In genomic region chr6:116423664-116424063, GRCm38 (mm10) we compare ENCODE assay signal across 9 mouse cellular contexts. TPM values are rescaled to one million over a fixed set of nuclear protein-coding genes. Genes with fewer than 3 reads are reported as not detected.
DNase-seq lines count a peak whose midpoint lies in the region; ATAC-seq and TF ChIP-seq lines count a peak whose summit lies in the region.
"Had no signal": no experiment of that assay in that cellular context is flagged by ENCODE, and none has a peak within 500 bp of the region (broad histone marks: within the 10 kb centered on the region; RNA-seq: fewer than 3 reads in every experiment).

No protein-coding gene starts in this region.

- no peak overlapping the region for H3K4me3 ChIP-seq in kidney, embryonic 16.5 days (ENCODE audit: low read length)
- H3K4me3 ChIP-seq in CH12.LX (replicated peaks in 1 of 3; ENCODE audit: low read depth in 2 of 3, low read length in 2 of 3, poor library complexity in 1 of 3), result no peak overlapping the region
- H3K4me3 ChIP-seq in forebrain, embryonic 11.5 days (ENCODE audit: low read depth, low read length), result no peak overlapping the region
- H3K4me3 ChIP-seq: heart, embryonic 13.5 days had no signal

- no peaks in the 10 kb centered on the region for H3K4me1 ChIP-seq in kidney, embryonic 16.5 days (ENCODE audit: insufficient read depth, low read length)
- H3K4me1 ChIP-seq in CH12.LX (ENCODE audit: control insufficient read depth in 1 of 2, insufficient read depth in 2 of 2), result peaks cover 0 to 13% of the 10 kb centered on the region in 2 experiments; a peak in 2 of 4 replicates
- no peaks in the 10 kb centered on the region for H3K4me1 ChIP-seq in forebrain, embryonic 11.5 days (replicated peaks; ENCODE audit: control insufficient read depth, insufficient read depth, low read length)
- H3K4me1 ChIP-seq: heart, embryonic 13.5 days had no signal

- dilution Hi-C loops in CH12.LX (cut with MboI; ENCODE audit: extremely low pct_ligation_motif_present, extremely low pct_unique_long_range_greater_than_20kb, low sequenced_read_pairs), result no loop called here

- no peaks in the 10 kb centered on the region for H3K9me3 ChIP-seq in kidney, embryonic 16.5 days (ENCODE audit: low read length)
- H3K9me3 ChIP-seq in CH12.LX (replicated peaks; ENCODE audit: low read length), result no peaks in the 10 kb centered on the region
- no peaks in the 10 kb centered on the region for H3K9me3 ChIP-seq in forebrain, embryonic 11.5 days (ENCODE audit: control insufficient read depth, low read length)
- H3K9me3 ChIP-seq: heart, embryonic 13.5 days had no signal

- no peaks in the 10 kb centered on the region for H3K27me3 ChIP-seq in kidney, embryonic 16.5 days (ENCODE audit: insufficient read depth, low read length)
- H3K27me3 ChIP-seq in CH12.LX (replicated peaks), result no peaks in the 10 kb centered on the region
- H3K27me3 ChIP-seq in forebrain, embryonic 11.5 days (ENCODE audit: control insufficient read depth, insufficient read depth, low read length), result no peaks in the 10 kb centered on the region

- H3K9ac ChIP-seq in kidney, embryonic 16.5 days (replicated peaks; ENCODE audit: low read length), result no peak overlapping the region
- H3K9ac ChIP-seq in CH12.LX (ENCODE audit: insufficient read depth, low read depth), result no peak overlapping the region
- H3K9ac ChIP-seq in forebrain, embryonic 11.5 days (ENCODE audit: low read length), result no peak overlapping the region
- H3K9ac ChIP-seq: heart, embryonic 13.5 days had no signal

- in situ Hi-C loops in CH12.LX (cut with MboI; ENCODE audit: low pct_ligation_motif_present, low pct_unique_long_range_greater_than_20kb, low sequenced_read_pairs), result loop anchor here (10.0 to 25.0 kb wide), 3 partner anchors 141 to 411 kb away; partner anchors contain the start of gene Washc2

- no peaks in the 10 kb centered on the region for H3K36me3 ChIP-seq in kidney, embryonic 16.5 days (ENCODE audit: insufficient read depth, low read length)
- no peaks in the 10 kb centered on the region for H3K36me3 ChIP-seq in CH12.LX (replicated peaks in 1 of 2; ENCODE audit: control insufficient read depth in 1 of 2, insufficient read depth in 1 of 2, low read length in 1 of 2)
- no peaks in the 10 kb centered on the region for H3K36me3 ChIP-seq in forebrain, embryonic 11.5 days (ENCODE audit: control insufficient read depth, insufficient read depth, low read length)
- H3K36me3 ChIP-seq: heart, embryonic 13.5 days had no signal

- no peak overlapping the region for H3K4me2 ChIP-seq in kidney, embryonic 16.5 days (replicated peaks; ENCODE audit: low read depth, low read length)
- no peak overlapping the region for H3K4me2 ChIP-seq in CH12.LX (ENCODE audit: insufficient read depth, low read depth, poor library complexity, severe bottlenecking)
- no peak overlapping the region for H3K4me2 ChIP-seq in forebrain, embryonic 11.5 days (ENCODE audit: low read depth, low read length, severe bottlenecking)
- H3K4me2 ChIP-seq: heart, embryonic 13.5 days had no signal

- peak; percentile 68 for TF ChIP-seq RAD21 in CH12.LX (IDR thresholded peaks at IDR 0.05; ENCODE audit: low read depth, low read length)

- peak in 1 of 2 experiments; percentile 68; a peak in 2 of 4 replicates for TF ChIP-seq CTCF in CH12.LX (conservative IDR thresholded peaks at IDR 0.05 in 1 of 2, IDR thresholded peaks at IDR 0.05 in 1 of 2; ENCODE audit: low read depth in 2 of 2, low read length in 2 of 2)

- no peak overlapping the region for H3K27ac ChIP-seq in kidney, embryonic 16.5 days (ENCODE audit: low read length)
- no peak overlapping the region for H3K27ac ChIP-seq in CH12.LX (ENCODE audit: insufficient read depth, low read depth)
- no peak overlapping the region for H3K27ac ChIP-seq in forebrain, embryonic 11.5 days (ENCODE audit: low read depth, low read length)
- H3K27ac ChIP-seq: heart, embryonic 13.5 days had no signal

- ATAC-seq in kidney, embryonic 16.5 days (ENCODE audit: low FRiP score, low TSS enrichment), result no peak
- ATAC-seq in forebrain, embryonic 11.5 days (replicated peaks; ENCODE audit: low FRiP score), result no peak

- 41% methylated on average over 2 of the region's 2 CpGs for WGBS in kidney, embryonic 16.5 days
- WGBS in forebrain, embryonic 11.5 days, result 74% methylated on average over 2 of the region's 2 CpGs

- no peaks in the 10 kb centered on the region for H3K79me2 ChIP-seq in CH12.LX (replicated peaks; ENCODE audit: control insufficient read depth, extremely low read depth, insufficient read depth, poor library complexity, severe bottlenecking)

- TF ChIP-seq POLR2A in CH12.LX (IDR thresholded peaks at IDR 0.05; ENCODE audit: low read depth, low read length), result no peak

- TF ChIP-seq EP300 in CH12.LX (IDR thresholded peaks at IDR 0.05; ENCODE audit: low read length), result no peak

- DNase-seq in adrenal gland, postnatal 14 days, result peak; percentile 56
- no peak for DNase-seq in adrenal gland, adult 8-10 months
- peak; percentile 43 for DNase-seq in kidney, adult 9 months
- peak; percentile 23 for DNase-seq in CH12.LX (ENCODE audit: extremely low read depth)
- DNase-seq in layer of hippocampus, postnatal 10 days (ENCODE audit: low spot score in 2 of 2), result peak; percentile 62 to 71
- DNase-seq in c-Kit-positive CD71-positive TER-119-positive erythroid progenitor cells, embryonic 14.5 days (ENCODE audit: low spot score), result no peak
- DNase-seq in forebrain, embryonic 11.5 days (ENCODE audit: low spot score), result no peak

TF ChIP-seq in CH12.LX, 34 proteins besides CTCF, POLR2A, EP300 and RAD21:
- no peak for TF ChIP-seq BHLHE40 (IDR thresholded peaks at IDR 0.05; ENCODE audit: low read depth, low read length)
- peak; percentile 67 for TF ChIP-seq SMC3 (IDR thresholded peaks at IDR 0.05; ENCODE audit: low read depth, low read length)
- TF ChIP-seq ZNF384 (IDR thresholded peaks at IDR 0.05; ENCODE audit: low read depth, low read length), result no peak

RNA-seq across cellular contexts. Expression of gene Alox5, which starts 37.3 kb away (rescaled TPM):
- total RNA-seq in adrenal gland, postnatal 14 days (2021), result 1.5 and 2.7 TPM in 2 replicates
- total RNA-seq in adrenal gland, adult 8-10 months (2022), result 1 to 10 TPM; 1.7 to 4.4 (median 1.9) TPM
- polyA plus RNA-seq in kidney, embryonic 16.5 days (2015; fragmentation: Nextera tagmentation; extraction: Ambion mirVana), result 0.63 and 0.89 TPM in 2 replicates
- not detected in 2 replicates for total RNA-seq in CH12.LX (2012; rRNA removed)
- total RNA-seq in CH12.LX (2014; rRNA removed), result not detected in 2 replicates
- polyA plus RNA-seq in CH12.LX (2012; ENCODE audit: insufficient read length, low read depth), result not detected in 2 replicates
- total RNA-seq in layer of hippocampus, postnatal 10 days (2021), result 1 to 10 TPM; 1.2 to 3.0 TPM
- 0.52 and 0.91 TPM in 2 replicates for polyA plus RNA-seq in forebrain, embryonic 11.5 days (2014; fragmentation: Nextera tagmentation; extraction: Ambion mirVana)

Comparison
In these comparisons a context has a peak if more than half of its experiments do, and no peak if none do; other contexts are left out.
1. DNase-seq: peak in adrenal gland, postnatal 14 days (single experiment), kidney, adult 9 months (single experiment), CH12.LX (single experiment) and layer of hippocampus, postnatal 10 days (2 of 2); none in adrenal gland, adult 8-10 months (single experiment), c-Kit-positive CD71-positive TER-119-positive erythroid progenitor cells, embryonic 14.5 days (single experiment) and forebrain, embryonic 11.5 days (single experiment).